Mouse (Mus musculus): Measurements from ENCODE around the gene Fgfr2. TPM values are rescaled to one million over a fixed set of nuclear protein-coding genes. Genes with fewer than 3 reads are reported as not detected.

The Fgfr2 gene
- polyA plus RNA-seq, 1 experiment from 2014 or later = 121 TPM

GRCm38 (mm10) chr7:132866316-132866715, 256.8 kb downstream of the Fgfr2 start:
- Histone ChIP-seq H3K9me3 (no peaks in the 10 kb centered on the region), H3K27ac (no peak overlapping the region), H3K4me2 (replicated peaks) (no peak overlapping the region), H3K36me3 (peaks cover 45% of the 10 kb centered on the region), H3K9ac (no peak overlapping the region), H3K4me1 (no peaks in the 10 kb centered on the region), H3K27me3 (no peaks in the 10 kb centered on the region), H3K4me3 (no peak overlapping the region)
- no peak for ATAC-seq (ENCODE audit: insufficient number of reproducible peaks, insufficient read depth, low FRiP score, low TSS enrichment)
- 94% methylated on average over 9 of the region's 9 CpGs for WGBS

- Histone ChIP-seq H3K9me3 (no peaks in the 10 kb centered on the region), H3K4me2 (replicated peaks) (peak within 1 kb of the TSS; percentile 72), H3K27ac (peak within 1 kb of the TSS; percentile 78), H3K9ac (peak within 1 kb of the TSS; percentile 92), H3K4me3 (peak within 1 kb of the TSS; percentile 100), H3K36me3 (no peaks in the 10 kb centered on the region), H3K27me3 (no peaks in the 10 kb centered on the region), H3K4me1 (peaks cover 9% of the 10 kb centered on the region; the same call in 1 of the 2 replicates)
- WGBS = 1% methylated on average over 53 of the region's 53 CpGs
- ATAC-seq (ENCODE audit: insufficient number of reproducible peaks, insufficient read depth, low FRiP score, low TSS enrichment) = peak; percentile 93
Measured at GRCm38 (mm10) chr7:132859042-132859958, 263.9 kb downstream of the Fgfr2 start, which contains the start of gene Abraxas2. Gene Abraxas2, plus strand, starts transcription at chr7:132859225.

- WGBS = 64% methylated on average over 5 of the region's 5 CpGs
- H3K4me1 ChIP-seq = peaks cover 9% of the 10 kb centered on the region; the same call in 1 of the 2 replicates
- H3K27ac ChIP-seq = no peak overlapping the region
- H3K4me3 ChIP-seq = no peak overlapping the region
- H3K9ac ChIP-seq = no peak overlapping the region
- no peak for ATAC-seq (ENCODE audit: insufficient number of reproducible peaks, insufficient read depth, low FRiP score, low TSS enrichment)
- H3K4me2 ChIP-seq (replicated peaks) = no peak overlapping the region
- H3K27me3 ChIP-seq = no peaks in the 10 kb centered on the region
- no peaks in the 10 kb centered on the region for H3K36me3 ChIP-seq
- no peaks in the 10 kb centered on the region for H3K9me3 ChIP-seq
Measured at GRCm38 (mm10) chr7:132858043-132858608, 265.0 kb downstream of the Fgfr2 start.

- no peak for ATAC-seq (ENCODE audit: insufficient number of reproducible peaks, insufficient read depth, low FRiP score, low TSS enrichment)
- H3K4me2 ChIP-seq (replicated peaks) = no peak overlapping the region
- no peaks in the 10 kb centered on the region for H3K36me3 ChIP-seq
- no peak overlapping the region for H3K4me3 ChIP-seq
- H3K27ac ChIP-seq = no peak overlapping the region
- no peaks in the 10 kb centered on the region for H3K27me3 ChIP-seq
- H3K9ac ChIP-seq = no peak overlapping the region
- no peaks in the 10 kb centered on the region for H3K9me3 ChIP-seq
- WGBS = 95% methylated on average over 1 of the region's 1 CpGs
- H3K4me1 ChIP-seq = peaks cover 9% of the 10 kb centered on the region; the same call in 1 of the 2 replicates
Measured at GRCm38 (mm10) chr7:132856083-132856482, 267.1 kb downstream of the Fgfr2 start.

GRCm38 (mm10) chr7:132853946-132854345, 269.2 kb downstream of the Fgfr2 start:
- H3K4me3 ChIP-seq = no peak overlapping the region
- 0 out of 2 replicates have a peak, but pooled peaks cover 3% of the 10 kb centered on the region for H3K4me1 ChIP-seq
- no peak overlapping the region for H3K4me2 ChIP-seq (replicated peaks)
- H3K9me3 ChIP-seq = no peaks in the 10 kb centered on the region
- ATAC-seq (ENCODE audit: insufficient number of reproducible peaks, insufficient read depth, low FRiP score, low TSS enrichment) = no peak
- no peak overlapping the region for H3K27ac ChIP-seq
- no peak overlapping the region for H3K9ac ChIP-seq
- H3K36me3 ChIP-seq = peaks cover 10% of the 10 kb centered on the region
- no peaks in the 10 kb centered on the region for H3K27me3 ChIP-seq
- 74% methylated on average over 4 of the region's 4 CpGs for WGBS

- 72% methylated on average over 6 of the region's 6 CpGs for WGBS
- Histone ChIP-seq H3K4me2 (replicated peaks) (no peak overlapping the region), H3K9me3 (no peaks in the 10 kb centered on the region), H3K4me1 (no peaks in the 10 kb centered on the region), H3K27me3 (no peaks in the 10 kb centered on the region), H3K36me3 (peaks cover 14% of the 10 kb centered on the region), H3K9ac (no peak overlapping the region), H3K4me3 (no peak overlapping the region), H3K27ac (no peak overlapping the region)
- no peak for ATAC-seq (ENCODE audit: insufficient number of reproducible peaks, insufficient read depth, low FRiP score, low TSS enrichment)
Measured at GRCm38 (mm10) chr7:132853361-132853760, 269.8 kb downstream of the Fgfr2 start.

- Histone ChIP-seq H3K4me3 (peak within 1 kb of the TSS; percentile 70), H3K27me3 (no peaks in the 10 kb centered on the region), H3K36me3 (peaks cover 24% of the 10 kb centered on the region), H3K27ac (peak within 1 kb of the TSS; percentile 97), H3K4me1 (no peaks in the 10 kb centered on the region), H3K9me3 (no peaks in the 10 kb centered on the region), H3K9ac (peak within 1 kb of the TSS; percentile 76), H3K4me2 (replicated peaks) (peak within 1 kb of the TSS; percentile 62)
- under 1% methylated on average over 37 of the region's 37 CpGs for WGBS
- ATAC-seq (ENCODE audit: insufficient number of reproducible peaks, insufficient read depth, low FRiP score, low TSS enrichment) = peak; percentile 97
Measured at GRCm38 (mm10) chr7:132852173-132852844, 270.8 kb downstream of the Fgfr2 start, which contains the start of gene Eef1akmt2. Gene Eef1akmt2, minus strand, starts transcription at chr7:132852673.

GRCm38 (mm10) chr7:132843152-132843551, 280.0 kb downstream of the Fgfr2 start:
- H3K4me3 ChIP-seq = no peak overlapping the region
- H3K9ac ChIP-seq = no peak overlapping the region
- H3K4me1 ChIP-seq = no peaks in the 10 kb centered on the region
- WGBS = 93% methylated on average over 3 of the region's 3 CpGs
- no peaks in the 10 kb centered on the region for H3K27me3 ChIP-seq
- no peak overlapping the region for H3K4me2 ChIP-seq (replicated peaks)
- H3K9me3 ChIP-seq = no peaks in the 10 kb centered on the region
- no peak for ATAC-seq (ENCODE audit: insufficient number of reproducible peaks, insufficient read depth, low FRiP score, low TSS enrichment)
- H3K36me3 ChIP-seq = peaks cover 25% of the 10 kb centered on the region
- no peak overlapping the region for H3K27ac ChIP-seq

GRCm38 (mm10) chr7:132842455-132842854, 280.7 kb downstream of the Fgfr2 start:
- Histone ChIP-seq H3K36me3 (peaks cover 18% of the 10 kb centered on the region), H3K4me2 (replicated peaks) (no peak overlapping the region), H3K4me1 (no peaks in the 10 kb centered on the region), H3K4me3 (no peak overlapping the region), H3K27ac (no peak overlapping the region), H3K9me3 (no peaks in the 10 kb centered on the region), H3K27me3 (no peaks in the 10 kb centered on the region), H3K9ac (no peak overlapping the region)
- 76% methylated on average over 1 of the region's 1 CpGs for WGBS
- ATAC-seq (ENCODE audit: insufficient number of reproducible peaks, insufficient read depth, low FRiP score, low TSS enrichment) = no peak

GRCm38 (mm10) chr7:132841287-132841686, 281.9 kb downstream of the Fgfr2 start:
- no peak overlapping the region for H3K9ac ChIP-seq
- no peaks in the 10 kb centered on the region for H3K27me3 ChIP-seq
- no peaks in the 10 kb centered on the region for H3K4me1 ChIP-seq
- H3K4me3 ChIP-seq = no peak overlapping the region
- WGBS = 79% methylated on average over 5 of the region's 5 CpGs
- no peaks in the 10 kb centered on the region for H3K9me3 ChIP-seq
- ATAC-seq (ENCODE audit: insufficient number of reproducible peaks, insufficient read depth, low FRiP score, low TSS enrichment) = no peak
- H3K27ac ChIP-seq = no peak overlapping the region
- no peak overlapping the region for H3K4me2 ChIP-seq (replicated peaks)
- H3K36me3 ChIP-seq = peaks cover 15% of the 10 kb centered on the region

- Histone ChIP-seq H3K4me3 (no peak overlapping the region), H3K9me3 (no peaks in the 10 kb centered on the region), H3K27ac (no peak overlapping the region), H3K9ac (no peak overlapping the region), H3K4me2 (replicated peaks) (no peak overlapping the region), H3K4me1 (no peaks in the 10 kb centered on the region), H3K27me3 (no peaks in the 10 kb centered on the region), H3K36me3 (peaks cover 42% of the 10 kb centered on the region)
- ATAC-seq (ENCODE audit: insufficient number of reproducible peaks, insufficient read depth, low FRiP score, low TSS enrichment) = no peak
- 80% methylated on average over 4 of the region's 4 CpGs for WGBS
Measured at GRCm38 (mm10) chr7:132830955-132831354, 292.2 kb downstream of the Fgfr2 start.

Measured in embryonic facial prominence, embryonic 12.5 days (tissue).